Comparison of ENCODE assay signal across 12 mouse cellular contexts in the genomic region with DNA sequence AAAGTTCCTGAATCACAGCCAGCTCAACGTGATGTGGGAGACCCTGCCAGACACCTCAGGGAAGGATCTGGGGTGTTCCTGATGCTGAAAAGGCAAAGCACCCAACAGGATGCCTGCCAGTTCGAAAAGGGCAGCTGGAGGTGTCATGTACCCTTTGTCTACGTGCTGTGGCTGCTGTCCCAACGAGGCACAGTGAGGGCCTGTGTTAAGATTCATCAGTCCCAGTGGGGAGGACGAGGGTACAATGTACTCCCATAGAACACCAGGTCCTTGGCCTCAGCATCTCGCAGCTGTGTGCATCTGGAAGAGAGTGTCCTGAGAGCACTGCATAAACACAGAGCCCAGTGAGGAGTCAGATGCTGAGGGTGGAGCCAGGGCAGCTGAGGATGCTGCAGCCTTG.
DNase-seq lines count a peak whose midpoint lies in the region; ATAC-seq lines count a peak whose summit lies in the region.
"Had no signal": no experiment of that assay in that cellular context is flagged by ENCODE, and none has a peak within 500 bp of the region (broad histone marks: within the 10 kb centered on the region; RNA-seq: fewer than 3 reads in every experiment).

No protein-coding gene starts in this region.

- no peak overlapping the region for H3K4me2 ChIP-seq in forebrain, embryonic 12.5 days
- H3K4me2 ChIP-seq: liver, embryonic 13.5 days had no signal

- peaks cover 25% of the 10 kb centered on the region for H3K27me3 ChIP-seq in forebrain, embryonic 12.5 days
- H3K27me3 ChIP-seq: liver, embryonic 13.5 days had no signal

- H3K9ac ChIP-seq in forebrain, embryonic 12.5 days: no peak overlapping the region
- H3K9ac ChIP-seq: liver, embryonic 13.5 days had no signal

- H3K4me1 ChIP-seq in forebrain, embryonic 12.5 days: peaks cover 2% of the 10 kb centered on the region
- H3K4me1 ChIP-seq: liver, embryonic 13.5 days had no signal

- H3K27ac ChIP-seq in forebrain, embryonic 12.5 days: no peak overlapping the region
- H3K27ac ChIP-seq: liver, embryonic 13.5 days had no signal

- no peak for ATAC-seq in forebrain, embryonic 12.5 days (ENCODE audit: low FRiP score)
- no peak for ATAC-seq in monocyte, adult 5-6 weeks (replicated peaks; ENCODE audit: insufficient number of reproducible peaks, low FRiP score, low TSS enrichment, poor library complexity, severe bottlenecking)
- ATAC-seq: CD4-positive, CD25-positive, alpha-beta regulatory T cell, adult 4 months had no signal

- H3K4me3 ChIP-seq in forebrain, embryonic 12.5 days (replicated peaks): no peak overlapping the region
- H3K4me3 ChIP-seq: liver, embryonic 13.5 days had no signal

- DNase-seq in layer of hippocampus, adult 11-12 months (ENCODE audit: low spot score): peak; percentile 59
- DNase-seq in layer of hippocampus, postnatal 25 days (ENCODE audit: extremely low spot score in 1 of 2, low spot score in 1 of 2): no peak
- peak; percentile 12 for DNase-seq in gastrocnemius, postnatal 10 days
- peak; percentile 15 for DNase-seq in layer of hippocampus, adult 9-10 months (ENCODE audit: low spot score)
- DNase-seq in right cerebral cortex, postnatal 25 days: peak; percentile 17
- DNase-seq in spleen, adult 18-20 months: no peak
- DNase-seq: cerebellum, adult 9-10 months; kidney, adult 2 months; liver, embryonic 13.5 days had no signal

- 58% methylated on average over 6 of the region's 6 CpGs for WGBS in forebrain, embryonic 12.5 days

- H3K36me3 ChIP-seq in forebrain, embryonic 12.5 days (replicated peaks): no peaks in the 10 kb centered on the region
- H3K36me3 ChIP-seq: liver, embryonic 13.5 days had no signal

- no peaks in the 10 kb centered on the region for H3K9me3 ChIP-seq in forebrain, embryonic 12.5 days

Comparison
In these comparisons a context has a peak if more than half of its experiments do, and no peak if none do; other contexts are left out.
1. DNase-seq: peak in layer of hippocampus, adult 11-12 months (single experiment), gastrocnemius, postnatal 10 days (single experiment), layer of hippocampus, adult 9-10 months (single experiment) and right cerebral cortex, postnatal 25 days (single experiment); none in layer of hippocampus, postnatal 25 days (0 of 2) and spleen, adult 18-20 months (0 of 2).